Mouse (Mus musculus): ENCODE measurements around the gene Stk24.

DNA sequence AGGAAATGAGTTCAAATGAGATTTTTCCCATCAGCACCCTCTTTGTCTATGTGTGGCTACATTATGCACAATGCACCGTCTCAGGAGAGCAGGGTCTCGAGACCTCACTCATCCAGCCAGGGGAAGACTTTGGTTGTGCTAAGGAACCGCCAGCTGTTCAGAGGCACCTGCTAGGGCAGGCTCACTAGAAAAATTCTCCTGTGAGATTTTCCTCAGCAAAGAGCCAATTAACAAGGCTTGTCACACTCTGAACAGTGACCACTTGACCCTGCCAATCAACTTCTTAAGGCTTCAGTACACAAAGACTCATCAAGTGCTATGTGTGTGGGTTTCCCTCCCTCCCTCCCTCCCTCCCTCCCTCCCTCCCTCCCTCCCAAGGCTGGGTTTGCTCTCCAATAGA is 4.0 kb upstream of the Stk24 start:
- no peak for TF ChIP-seq GATA1 (IDR thresholded peaks at IDR 0.05; ENCODE audit: low read length)
- no peak for TF ChIP-seq TAL1 (IDR thresholded peaks at IDR 0.05; ENCODE audit: low read length)
